Comparison of ENCODE assay signal across 8 mouse cellular contexts in the genomic region with DNA sequence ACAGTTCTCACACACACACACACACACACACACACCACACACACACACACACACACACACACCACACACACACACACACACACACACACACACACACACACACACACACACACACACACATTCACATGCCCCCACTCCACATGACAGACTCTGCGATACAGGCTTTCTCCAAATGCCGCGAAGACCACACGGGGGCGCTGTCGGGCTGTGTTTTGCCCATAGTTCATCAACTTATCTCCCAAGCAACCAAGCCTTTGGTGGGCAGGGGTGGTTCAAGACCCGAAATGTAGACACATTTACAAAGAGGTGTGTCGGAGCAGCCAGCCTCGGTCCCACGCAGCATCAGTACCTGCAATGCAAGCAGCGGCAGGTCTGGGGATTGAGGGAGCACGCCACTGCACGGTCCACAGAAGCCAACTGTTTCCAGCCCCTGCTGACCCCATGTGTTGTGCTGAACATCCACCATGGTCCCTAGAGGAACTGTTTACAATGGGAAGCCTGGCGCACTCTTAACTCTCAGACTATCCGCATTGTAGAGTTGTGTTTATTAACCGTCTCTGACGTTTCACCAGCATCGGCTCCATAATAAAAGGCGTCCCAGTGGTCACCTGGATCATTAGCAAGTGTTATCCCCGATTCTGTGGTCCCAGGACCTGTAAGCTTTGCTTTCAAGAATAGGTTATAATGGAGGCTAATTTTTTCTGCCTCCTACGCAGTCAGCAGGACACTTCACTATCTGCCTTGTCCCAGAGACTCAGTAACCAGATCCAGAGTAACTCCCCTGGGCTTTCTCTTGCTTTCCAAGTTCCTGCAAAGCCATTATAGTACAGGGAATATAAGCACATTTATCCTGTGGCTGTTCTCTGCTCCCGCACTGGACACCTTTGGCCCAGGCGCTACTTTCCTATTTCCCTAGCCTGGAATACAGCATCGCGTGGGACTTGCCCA. TPM values are rescaled to one million over a fixed set of nuclear protein-coding genes. Genes with fewer than 3 reads are reported as not detected.
DNase-seq lines count a peak whose midpoint lies in the region; ATAC-seq and TF ChIP-seq lines count a peak whose summit lies in the region.

No protein-coding gene starts in this region.

- TF ChIP-seq POLR2A in liver, adult 2 months (IDR thresholded peaks at IDR 0.05; ENCODE audit: extremely low read depth, insufficient read depth, low read length): no peak

- no peaks in the 10 kb centered on the region for H3K36me3 ChIP-seq in intestine, postnatal 0 days (ENCODE audit: control insufficient read depth, insufficient read depth)
- H3K36me3 ChIP-seq in liver, adult 2 months (ENCODE audit: control insufficient read depth, insufficient read depth, low read length): no peaks in the 10 kb centered on the region

- peak; percentile 41 for ATAC-seq in granulocyte monocyte progenitor cell, adult 5-6 weeks (replicated peaks; ENCODE audit: poor library complexity, severe bottlenecking)
- ATAC-seq in intestine, postnatal 0 days: no peak

- no peaks in the 10 kb centered on the region for H3K79me2 ChIP-seq in liver, adult 2 months (ENCODE audit: control insufficient read depth, insufficient read depth, low read length)

- H3K27me3 ChIP-seq in intestine, postnatal 0 days (replicated peaks; ENCODE audit: control insufficient read depth, insufficient read depth, low read length): peaks cover 7% of the 10 kb centered on the region; the same call in 1 of the 2 replicates
- H3K27me3 ChIP-seq in liver, adult 2 months (ENCODE audit: control insufficient read depth, insufficient read depth, low read length): no peaks in the 10 kb centered on the region

- H3K27ac ChIP-seq in intestine, postnatal 0 days (ENCODE audit: low read depth, low read length): no peak overlapping the region
- H3K27ac ChIP-seq in liver, adult 2 months (replicated peaks; ENCODE audit: insufficient read depth, low read depth, low read length): peak overlapping the region; percentile 61

- no peak overlapping the region for H3K9ac ChIP-seq in intestine, postnatal 0 days (ENCODE audit: low read depth, low read length)
- H3K9ac ChIP-seq in liver, adult 2 months (ENCODE audit: low read depth, low read length): peak overlapping the region; percentile 58

- no peaks in the 10 kb centered on the region for H3K4me1 ChIP-seq in intestine, postnatal 0 days (replicated peaks; ENCODE audit: control insufficient read depth, insufficient read depth, low read length)
- H3K4me1 ChIP-seq in liver, adult 2 months (ENCODE audit: control insufficient read depth, insufficient read depth, low read length): no peaks in the 10 kb centered on the region

- H3K4me2 ChIP-seq in intestine, postnatal 0 days (replicated peaks; ENCODE audit: low read depth): peak overlapping the region; percentile 49

- peak; percentile 89 for TF ChIP-seq CTCF in intestine, postnatal 0 days (IDR thresholded peaks at IDR 0.05; ENCODE audit: low read depth)
- peak; percentile 88 for TF ChIP-seq CTCF in liver, adult 2 months (IDR thresholded peaks at IDR 0.05; ENCODE audit: low read depth, low read length)

- H3K4me3 ChIP-seq in intestine, postnatal 0 days (ENCODE audit: low read depth, low read length): no peak overlapping the region
- H3K4me3 ChIP-seq in liver, adult 2 months (ENCODE audit: insufficient read depth, low read depth, low read length): peak overlapping the region; percentile 42; the same call in 1 of the 2 replicates

- no peaks in the 10 kb centered on the region for H3K9me3 ChIP-seq in intestine, postnatal 0 days (ENCODE audit: control insufficient read depth)

- peak; percentile 88 for DNase-seq in 3T3-L1 (ENCODE audit: low read depth, low spot score)
- DNase-seq in adrenal gland, adult 18-20 months (ENCODE audit: low spot score in 2 of 2): peak; percentile 73 to 81
- peak; percentile 54 for DNase-seq in embryo, embryonic 11.5 days (ENCODE audit: low read depth, low spot score)
- peak; percentile 28 for DNase-seq in liver, adult 2 months (ENCODE audit: extremely low read depth, low read depth, low spot score)
- DNase-seq in monocyte, adult 2 months (ENCODE audit: low read depth in 1 of 2, low spot score in 2 of 2): peak; percentile 26 to 69
- peak; percentile 80 to 93 for DNase-seq in spleen, postnatal 4 days (ENCODE audit: low spot score in 2 of 2)

- 22% methylated on average over 25 of the region's 25 CpGs for WGBS in intestine, postnatal 0 days
- WGBS in liver, adult 2 months: 28% methylated on average over 25 of the region's 25 CpGs

RNA-seq across cellular contexts. Expression of gene Olfr279, which starts 18.5 kb away (rescaled TPM):
- total RNA-seq in adrenal gland, adult 18-20 months (2021): not detected
- total RNA-seq in granulocyte monocyte progenitor cell, adult 5-6 weeks (2014; fragmentation: Nextera tagmentation): not detected in 2 replicates
- not detected in 2 replicates for total RNA-seq in granulocyte monocyte progenitor cell, adult 5-6 weeks (2017)
- polyA plus RNA-seq in intestine, postnatal 0 days (2015; fragmentation: Nextera tagmentation; extraction: Ambion mirVana): not detected in 2 replicates
- total RNA-seq in liver, adult 2 months (2014; rRNA removed): not detected in 2 replicates
- polyA plus RNA-seq in liver, adult 2 months (2012; rRNA removed): not detected in 2 replicates

RNA-seq across cellular contexts. Expression of gene Kansl2, which starts 23.4 kb away (rescaled TPM):
- 10 to 100 TPM; 79.2 to 90.9 TPM for total RNA-seq in adrenal gland, adult 18-20 months (2021)
- total RNA-seq in granulocyte monocyte progenitor cell, adult 5-6 weeks (2014; fragmentation: Nextera tagmentation): 67.5 and 74.5 TPM in 2 replicates
- total RNA-seq in granulocyte monocyte progenitor cell, adult 5-6 weeks (2017): 58.9 and 61.0 TPM in 2 replicates
- polyA plus RNA-seq in intestine, postnatal 0 days (2015; fragmentation: Nextera tagmentation; extraction: Ambion mirVana): 42.1 and 42.3 TPM in 2 replicates
- total RNA-seq in liver, adult 2 months (2014; rRNA removed): 17.9 and 22.2 TPM in 2 replicates
- polyA plus RNA-seq in liver, adult 2 months (2012; rRNA removed): 18.0 and 21.9 TPM in 2 replicates

RNA-seq across cellular contexts. Expression of gene Lalba, which starts 28.2 kb away (rescaled TPM):
- not detected for total RNA-seq in adrenal gland, adult 18-20 months (2021)
- total RNA-seq in granulocyte monocyte progenitor cell, adult 5-6 weeks (2014; fragmentation: Nextera tagmentation): not detected in 2 replicates
- not detected in 2 replicates for total RNA-seq in granulocyte monocyte progenitor cell, adult 5-6 weeks (2017)
- polyA plus RNA-seq in intestine, postnatal 0 days (2015; fragmentation: Nextera tagmentation; extraction: Ambion mirVana): 0.34 and 0.56 TPM in 2 replicates
- not detected in 2 replicates for total RNA-seq in liver, adult 2 months (2014; rRNA removed)
- polyA plus RNA-seq in liver, adult 2 months (2012; rRNA removed): not detected in 2 replicates

RNA-seq across cellular contexts. Expression of gene OR5BS1P, which starts 41.0 kb away (rescaled TPM):
- not detected for total RNA-seq in adrenal gland, adult 18-20 months (2021)
- not detected in 2 replicates for total RNA-seq in granulocyte monocyte progenitor cell, adult 5-6 weeks (2014; fragmentation: Nextera tagmentation)
- total RNA-seq in granulocyte monocyte progenitor cell, adult 5-6 weeks (2017): not detected in 2 replicates
- polyA plus RNA-seq in intestine, postnatal 0 days (2015; fragmentation: Nextera tagmentation; extraction: Ambion mirVana): not detected in 2 replicates
- not detected in 2 replicates for total RNA-seq in liver, adult 2 months (2014; rRNA removed)
- not detected in 2 replicates for polyA plus RNA-seq in liver, adult 2 months (2012; rRNA removed)

RNA-seq across cellular contexts. Expression of gene Olfr281, which starts 58.3 kb away (rescaled TPM):
- not detected for total RNA-seq in adrenal gland, adult 18-20 months (2021)
- not detected in 2 replicates for total RNA-seq in granulocyte monocyte progenitor cell, adult 5-6 weeks (2014; fragmentation: Nextera tagmentation)
- total RNA-seq in granulocyte monocyte progenitor cell, adult 5-6 weeks (2017): not detected in 2 replicates
- not detected in 2 replicates for polyA plus RNA-seq in intestine, postnatal 0 days (2015; fragmentation: Nextera tagmentation; extraction: Ambion mirVana)
- total RNA-seq in liver, adult 2 months (2014; rRNA removed): not detected in 2 replicates
- polyA plus RNA-seq in liver, adult 2 months (2012; rRNA removed): not detected in 2 replicates

Comparison
In these comparisons a context has a peak if more than half of its experiments do, and no peak if none do; other contexts are left out.
1. DNase-seq: peak in every context shown above with its lines; median percentile 88 in 3T3-L1; 86 in spleen, postnatal 4 days; 77 in adrenal gland, adult 18-20 months; 54 in embryo, embryonic 11.5 days; 48 in monocyte, adult 2 months; 28 in liver, adult 2 months.